Mouse (Mus musculus): ENCODE data around the gene Tmed8. TPM values are rescaled to one million over a fixed set of nuclear protein-coding genes. Genes with fewer than 3 reads are reported as not detected.
A peak's percentile ranks its signal among the peaks of the same experiment; 100 is the strongest.

Gene Tmed8
- total and polyA plus RNA-seq, 3 experiments = 27.3 to 34.8 (median 27.9) TPM

DNA sequence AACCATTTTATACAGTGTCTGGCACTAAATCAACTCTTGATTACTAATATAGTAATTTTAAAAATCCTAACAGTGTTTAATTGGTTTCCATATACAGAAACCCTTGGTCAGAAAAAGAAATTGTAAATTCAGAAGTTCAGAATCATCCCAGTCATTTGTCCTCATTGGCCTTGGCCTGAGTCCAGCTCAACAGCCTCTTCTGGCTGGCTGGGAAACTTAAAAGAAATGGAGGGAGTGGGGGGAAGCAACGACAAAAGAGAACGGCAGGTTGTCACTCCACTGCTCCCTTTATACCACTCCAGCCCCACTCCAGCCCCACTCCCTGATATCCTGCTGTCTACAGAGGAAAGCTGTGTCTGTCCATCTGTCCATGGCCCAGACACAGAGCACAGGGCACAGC, 69.1 kb downstream of the Tmed8 start:
- no peak for TF ChIP-seq ZKSCAN1 (IDR thresholded peaks at IDR 0.05; ENCODE audit: borderline replicate concordance, low read depth, low read length)
- TF ChIP-seq UBTF (IDR thresholded peaks at IDR 0.05; ENCODE audit: low read depth, low read length) = no peak
- TF ChIP-seq GABPA (IDR thresholded peaks at IDR 0.05; ENCODE audit: insufficient replicate concordance, low read depth, low read length) = no peak
- TF ChIP-seq ZC3H11A (IDR thresholded peaks at IDR 0.05; ENCODE audit: low read depth, low read length) = no peak
- Histone ChIP-seq H3K36me3 (replicated peaks in 1 of 2; ENCODE audit: control insufficient read depth in 1 of 2, insufficient read depth in 1 of 2, low read length in 1 of 2) (peaks cover 10 to 72% of the 10 kb centered on the region in 2 experiments), H3K79me2 (replicated peaks; ENCODE audit: control insufficient read depth, extremely low read depth, insufficient read depth, poor library complexity, severe bottlenecking) (no peaks in the 10 kb centered on the region), H3K9ac (ENCODE audit: insufficient read depth, low read depth) (no peak overlapping the region), H3K4me2 (ENCODE audit: insufficient read depth, low read depth, poor library complexity, severe bottlenecking) (no peak overlapping the region), H3K9me3 (replicated peaks; ENCODE audit: low read length) (no peaks in the 10 kb centered on the region), H3K27me3 (replicated peaks) (no peaks in the 10 kb centered on the region), H3K27ac (ENCODE audit: insufficient read depth, low read depth) (no peak overlapping the region), H3K4me1 (ENCODE audit: control insufficient read depth in 1 of 2, insufficient read depth in 2 of 2) (peaks cover 0 to 11% of the 10 kb centered on the region in 2 experiments; a peak in 2 of 4 replicates), H3K4me3 (replicated peaks in 1 of 3; ENCODE audit: low read depth in 2 of 3, low read length in 2 of 3, poor library complexity in 1 of 3) (no peak overlapping the region)
- DNase-seq (ENCODE audit: extremely low read depth) = no peak
- in situ Hi-C loops (cut with MboI; ENCODE audit: low pct_ligation_motif_present, low pct_unique_long_range_greater_than_20kb, low sequenced_read_pairs) (no loop called here), dilution Hi-C loops (cut with MboI; ENCODE audit: extremely low pct_ligation_motif_present, extremely low pct_unique_long_range_greater_than_20kb, low sequenced_read_pairs) (no loop called here)

DNA sequence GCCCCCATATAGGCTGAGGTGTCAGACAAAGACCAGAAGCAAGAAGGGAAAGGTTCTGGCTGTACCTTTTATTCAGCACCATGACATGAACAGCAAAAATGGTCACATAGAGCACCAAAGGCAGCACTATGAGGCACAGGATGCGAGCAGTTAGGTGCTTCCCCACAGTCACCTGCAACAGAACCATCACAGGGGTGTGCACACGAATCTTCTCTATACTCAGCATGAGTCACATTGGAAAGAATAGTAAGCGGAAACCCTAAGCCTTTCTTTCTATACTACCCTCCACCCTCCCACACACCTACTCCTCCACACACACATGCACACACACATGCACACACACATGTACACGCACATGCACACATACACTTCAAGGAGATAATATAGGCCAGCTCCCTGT, 70.0 kb downstream of the Tmed8 start:
- in situ Hi-C loops (cut with MboI; ENCODE audit: low pct_ligation_motif_present, low pct_unique_long_range_greater_than_20kb, low sequenced_read_pairs) = no loop called here
- no peak overlapping the region for H3K4me3 ChIP-seq (replicated peaks in 1 of 3; ENCODE audit: low read depth in 2 of 3, low read length in 2 of 3, poor library complexity in 1 of 3)
- no peak overlapping the region for H3K27ac ChIP-seq (ENCODE audit: insufficient read depth, low read depth)
- H3K4me2 ChIP-seq (ENCODE audit: insufficient read depth, low read depth, poor library complexity, severe bottlenecking) = no peak overlapping the region
- no peaks in the 10 kb centered on the region for H3K27me3 ChIP-seq (replicated peaks)
- H3K9me3 ChIP-seq (replicated peaks; ENCODE audit: low read length) = no peaks in the 10 kb centered on the region
- dilution Hi-C loops (cut with MboI; ENCODE audit: extremely low pct_ligation_motif_present, extremely low pct_unique_long_range_greater_than_20kb, low sequenced_read_pairs) = no loop called here
- H3K36me3 ChIP-seq (replicated peaks in 1 of 2; ENCODE audit: control insufficient read depth in 1 of 2, insufficient read depth in 1 of 2, low read length in 1 of 2) = peaks cover 10 to 72% of the 10 kb centered on the region in 2 experiments
- DNase-seq (ENCODE audit: extremely low read depth) = peak; percentile 24
- H3K9ac ChIP-seq (ENCODE audit: insufficient read depth, low read depth) = no peak overlapping the region
- H3K79me2 ChIP-seq (replicated peaks; ENCODE audit: control insufficient read depth, extremely low read depth, insufficient read depth, poor library complexity, severe bottlenecking) = no peaks in the 10 kb centered on the region
- TF ChIP-seq BHLHE40 (IDR thresholded peaks at IDR 0.05; ENCODE audit: low read depth, low read length) = 0 out of 2 replicates have a peak, but pooled peaks have one; percentile 16
- no peak for TF ChIP-seq NELFE (IDR thresholded peaks at IDR 0.05; ENCODE audit: low read depth, low read length)
- H3K4me1 ChIP-seq (ENCODE audit: control insufficient read depth in 1 of 2, insufficient read depth in 2 of 2) = peaks cover 0 to 11% of the 10 kb centered on the region in 2 experiments; a peak in 2 of 4 replicates

DNA sequence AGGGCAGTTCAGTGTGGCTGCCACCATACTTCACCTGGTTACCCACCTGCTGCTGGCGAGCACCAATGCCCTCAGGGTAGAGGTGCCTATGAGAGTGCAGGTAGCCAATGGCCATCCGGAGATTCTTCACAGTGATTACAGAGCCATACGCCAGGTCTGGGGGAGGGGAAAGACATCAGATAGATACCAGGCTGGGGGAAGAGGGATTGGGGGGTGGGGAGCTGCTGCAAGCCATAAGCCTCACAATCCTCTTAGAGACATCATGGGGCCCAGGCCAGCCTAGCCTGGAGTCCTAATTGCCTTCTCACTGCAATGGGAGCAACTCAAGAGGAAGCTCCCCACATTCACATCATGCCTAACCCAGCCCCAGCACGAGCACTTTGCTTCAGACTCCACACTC, 73.0 kb downstream of the Tmed8 start:
- no peak overlapping the region for H3K27ac ChIP-seq (ENCODE audit: insufficient read depth, low read depth)
- no peak overlapping the region for H3K4me3 ChIP-seq (replicated peaks in 1 of 3; ENCODE audit: low read depth in 2 of 3, low read length in 2 of 3, poor library complexity in 1 of 3)
- no peak overlapping the region for H3K4me2 ChIP-seq (ENCODE audit: insufficient read depth, low read depth, poor library complexity, severe bottlenecking)
- DNase-seq (ENCODE audit: extremely low read depth) = no peak
- TF ChIP-seq MXI1 (IDR thresholded peaks at IDR 0.05; ENCODE audit: low read depth, low read length) = no peak
- TF ChIP-seq CTCF (conservative IDR thresholded peaks at IDR 0.05 in 1 of 2, IDR thresholded peaks at IDR 0.05 in 1 of 2; ENCODE audit: low read depth in 2 of 2, low read length in 2 of 2) = no peak
- TF ChIP-seq MAX (IDR thresholded peaks at IDR 0.05; ENCODE audit: low read length) = no peak
- TF ChIP-seq TCF12 (IDR thresholded peaks at IDR 0.05; ENCODE audit: low read depth, low read length) = no peak
- no peak for TF ChIP-seq NELFE (IDR thresholded peaks at IDR 0.05; ENCODE audit: low read depth, low read length)
- TF ChIP-seq GABPA (IDR thresholded peaks at IDR 0.05; ENCODE audit: insufficient replicate concordance, low read depth, low read length) = no peak
- no peak for TF ChIP-seq ELF1 (IDR thresholded peaks at IDR 0.05; ENCODE audit: low read depth, low read length)
- TF ChIP-seq CHD2 (IDR thresholded peaks at IDR 0.05; ENCODE audit: low read length) = no peak
- no peak for TF ChIP-seq E2F4 (IDR thresholded peaks at IDR 0.05; ENCODE audit: insufficient replicate concordance, low read depth, low read length)
- no peak for TF ChIP-seq USF2 (conservative IDR thresholded peaks at IDR 0.05; ENCODE audit: low read depth, low read length)
- no peak for TF ChIP-seq CHD1 (IDR thresholded peaks at IDR 0.05; ENCODE audit: low read depth, low read length)
- no peak for TF ChIP-seq ETS1 (conservative IDR thresholded peaks at IDR 0.05; ENCODE audit: low read depth, low read length)
- in situ Hi-C loops (cut with MboI; ENCODE audit: low pct_ligation_motif_present, low pct_unique_long_range_greater_than_20kb, low sequenced_read_pairs) = no loop called here
- no peaks in the 10 kb centered on the region for H3K9me3 ChIP-seq (replicated peaks; ENCODE audit: low read length)
- dilution Hi-C loops (cut with MboI; ENCODE audit: extremely low pct_ligation_motif_present, extremely low pct_unique_long_range_greater_than_20kb, low sequenced_read_pairs) = no loop called here
- peaks cover 21 to 80% of the 10 kb centered on the region in 2 experiments for H3K36me3 ChIP-seq (replicated peaks in 1 of 2; ENCODE audit: control insufficient read depth in 1 of 2, insufficient read depth in 1 of 2, low read length in 1 of 2)
- H3K79me2 ChIP-seq (replicated peaks; ENCODE audit: control insufficient read depth, extremely low read depth, insufficient read depth, poor library complexity, severe bottlenecking) = no peaks in the 10 kb centered on the region
- H3K27me3 ChIP-seq (replicated peaks) = no peaks in the 10 kb centered on the region
- no peak overlapping the region for H3K9ac ChIP-seq (ENCODE audit: insufficient read depth, low read depth)
- peaks cover 0 to 15% of the 10 kb centered on the region in 2 experiments; a peak in 2 of 4 replicates for H3K4me1 ChIP-seq (ENCODE audit: control insufficient read depth in 1 of 2, insufficient read depth in 2 of 2)

Measured in CH12.LX (cell line).